Mouse (Mus musculus): ENCODE measurements at regions not wholly inside any gene's neighbourhood (a gene's known extent, or its start where the extent isn't known, plus 50 kb on each side); places are given as distances from the start of the nearest gene placed in this dataset.

DNA sequence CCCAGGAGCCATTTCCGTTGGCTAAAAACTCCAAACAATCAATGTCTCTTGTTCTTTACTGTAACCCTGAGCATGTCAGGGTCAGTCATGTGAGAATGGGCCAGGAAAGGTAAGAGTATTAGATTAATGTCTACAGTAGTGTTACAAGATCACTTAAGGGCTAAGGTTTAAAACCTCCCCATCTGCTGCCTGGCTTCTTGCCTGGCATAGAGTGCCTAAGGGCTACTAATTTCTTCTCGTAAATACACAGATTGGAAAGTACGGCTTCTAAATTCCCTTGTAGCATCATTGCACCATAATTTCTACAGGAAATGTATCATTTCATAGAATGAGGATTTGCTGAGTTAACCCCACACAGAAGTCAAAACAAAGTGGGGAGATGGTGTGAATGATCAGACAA, 281.0 kb downstream of the Col12a1 start:
- no peak for DNase-seq (ENCODE audit: low spot score)

DNA sequence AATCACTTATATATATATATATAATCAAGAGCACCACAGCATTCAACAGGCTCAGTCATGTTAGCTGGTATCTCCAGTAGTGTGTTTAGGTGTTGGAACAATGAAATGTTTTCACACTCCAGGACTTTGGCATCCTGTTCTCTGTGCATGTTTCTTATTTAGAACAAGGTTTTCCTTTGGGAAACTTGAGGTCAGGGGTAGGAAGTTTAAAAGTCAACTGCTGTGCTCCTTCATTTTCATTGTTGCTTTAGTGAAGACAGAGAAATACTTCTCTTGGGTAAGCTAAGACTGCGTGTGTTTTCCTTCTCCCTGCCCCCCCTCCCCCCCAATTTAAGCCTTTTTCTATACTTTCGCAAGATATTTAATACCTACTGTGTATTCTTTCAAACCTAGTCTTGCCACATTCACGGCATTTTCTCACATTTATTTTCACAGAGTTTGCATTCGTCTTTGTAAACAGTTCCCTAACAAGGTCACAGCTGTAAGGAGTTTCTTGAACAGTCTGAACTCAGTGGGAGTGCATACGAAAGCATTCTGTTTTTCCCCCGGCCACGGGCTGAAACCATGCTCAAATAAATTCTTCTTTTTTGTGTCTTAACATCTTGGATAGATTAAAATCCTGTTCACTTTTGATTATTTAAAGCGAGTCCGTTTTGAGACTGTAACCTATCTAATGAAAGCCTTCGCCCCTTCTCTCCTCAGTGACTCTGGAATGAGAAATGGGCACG, 279.2 kb downstream of the Col12a1 start:
- no peak for DNase-seq (ENCODE audit: low spot score)

DNA sequence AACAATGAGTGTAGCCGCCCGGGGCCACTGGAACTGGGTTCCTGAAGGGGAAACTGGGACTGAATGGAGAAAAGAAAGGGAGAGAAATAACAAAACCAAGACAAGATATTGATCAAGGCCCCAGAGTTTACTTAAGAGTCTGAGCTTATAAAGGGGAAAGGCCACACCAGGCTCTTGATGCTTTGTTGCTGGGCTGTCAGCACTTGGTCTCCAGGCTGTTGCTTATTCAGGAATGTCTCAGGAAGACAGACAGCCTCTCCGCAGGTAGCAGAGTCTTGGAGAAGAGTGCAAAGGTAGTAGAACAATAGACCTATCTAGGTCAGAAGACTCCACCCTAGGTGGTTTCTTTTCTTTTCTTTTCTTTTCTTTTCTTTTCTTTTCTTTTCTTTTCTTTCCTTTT, 263.4 kb downstream of the Col12a1 start:
- DNase-seq (ENCODE audit: low spot score), result no peak

DNA sequence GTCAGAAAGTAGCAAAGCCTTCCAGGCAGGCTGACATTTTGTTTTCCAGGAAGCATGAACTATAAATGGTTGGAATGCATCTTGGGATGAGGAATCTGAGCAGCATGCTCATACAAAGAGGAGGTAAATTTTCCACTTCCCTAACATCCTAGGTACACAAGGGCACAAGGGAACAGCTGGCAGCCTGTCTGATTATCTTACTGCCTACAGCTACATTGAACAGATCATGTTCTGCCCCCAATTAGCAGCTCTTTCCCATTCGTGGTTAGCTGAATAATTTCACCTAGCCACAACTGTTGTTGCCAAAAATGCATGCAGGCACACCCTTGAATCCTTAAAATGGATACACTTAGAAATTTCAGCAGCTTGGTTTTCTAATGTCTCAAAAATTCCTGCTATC, 239.5 kb downstream of the Col12a1 start:
- no peak for DNase-seq (ENCODE audit: low spot score)

DNA sequence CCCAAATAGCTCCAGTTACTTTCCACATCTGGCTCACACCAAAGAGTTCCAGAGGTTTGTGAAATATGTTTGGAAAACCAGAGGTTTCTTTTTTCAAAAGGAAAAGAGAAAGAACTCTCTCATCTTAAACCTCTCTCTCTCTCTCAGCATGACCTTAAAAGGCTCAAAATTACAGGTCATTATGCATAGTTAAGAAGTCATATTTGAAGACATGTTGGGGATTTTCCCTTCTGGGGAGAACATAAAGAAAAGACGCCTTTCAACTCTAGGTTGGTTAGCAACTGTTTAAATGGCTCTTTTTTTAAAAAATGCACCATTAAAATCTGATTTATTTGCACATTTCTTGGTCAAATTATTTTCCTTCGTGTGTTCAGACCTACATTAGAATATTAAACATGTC, 218.4 kb downstream of the Col12a1 start:
- no peak for DNase-seq (ENCODE audit: low spot score)

DNA sequence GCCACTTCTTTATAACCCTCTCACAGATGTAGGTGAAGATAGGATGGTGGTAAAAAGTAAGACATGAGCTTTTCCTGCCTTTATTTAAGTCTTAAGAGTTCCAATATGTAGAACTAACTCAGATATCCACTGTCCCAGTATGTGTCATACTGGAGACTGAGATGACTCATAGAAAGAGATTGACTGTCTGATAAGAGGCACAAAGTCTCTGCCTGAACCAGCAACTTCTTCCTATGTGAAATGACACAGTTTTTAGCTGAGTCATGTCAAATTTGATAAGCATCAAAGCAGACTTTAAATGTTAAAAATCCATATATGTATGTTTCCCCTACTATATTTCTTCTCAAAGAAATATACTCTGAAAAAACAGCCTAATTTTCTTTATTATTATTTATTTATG, 216.6 kb downstream of the Col12a1 start:
- no peak for DNase-seq (ENCODE audit: low spot score)

DNA sequence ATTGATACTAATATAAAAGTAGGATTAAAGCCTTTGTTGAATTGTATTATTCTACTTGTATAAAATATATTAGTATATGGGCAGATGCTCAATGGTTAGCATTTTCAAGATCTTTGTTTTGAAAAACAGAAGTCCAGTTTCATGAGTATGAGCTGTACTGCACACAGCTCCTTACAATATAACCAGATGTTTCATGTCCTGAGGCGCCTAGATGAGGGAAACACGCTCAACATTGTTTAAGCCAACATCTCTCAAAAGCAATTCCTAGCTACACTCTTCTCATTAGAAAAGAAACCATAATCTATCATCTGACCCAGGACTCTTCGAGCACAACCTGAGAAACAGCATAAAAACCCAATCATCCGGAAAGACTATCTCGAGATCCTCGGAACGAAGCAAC, 202.2 kb downstream of the Col12a1 start:
- no peak for DNase-seq (ENCODE audit: low spot score)

DNA sequence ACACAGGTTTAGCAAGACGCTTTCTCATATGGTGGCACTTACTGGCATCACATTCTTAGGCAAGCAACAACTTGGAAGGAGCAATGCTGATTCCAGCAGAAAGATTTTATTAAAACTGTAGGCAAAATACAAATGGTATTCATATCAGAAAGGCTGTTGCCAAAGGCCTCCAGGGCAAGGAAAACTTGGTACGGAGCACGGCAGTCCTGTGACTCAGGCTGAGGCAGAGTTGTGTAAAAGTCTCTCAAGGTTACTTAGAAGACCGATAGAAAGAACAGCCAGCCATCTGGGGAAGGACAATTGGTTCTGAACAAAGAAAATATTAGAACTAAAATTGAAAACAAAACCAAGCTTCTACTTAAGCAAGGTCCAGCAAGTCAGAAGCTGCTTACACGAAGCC, 201.2 kb downstream of the Col12a1 start:
- peak; percentile 61 for DNase-seq (ENCODE audit: low spot score)

DNA sequence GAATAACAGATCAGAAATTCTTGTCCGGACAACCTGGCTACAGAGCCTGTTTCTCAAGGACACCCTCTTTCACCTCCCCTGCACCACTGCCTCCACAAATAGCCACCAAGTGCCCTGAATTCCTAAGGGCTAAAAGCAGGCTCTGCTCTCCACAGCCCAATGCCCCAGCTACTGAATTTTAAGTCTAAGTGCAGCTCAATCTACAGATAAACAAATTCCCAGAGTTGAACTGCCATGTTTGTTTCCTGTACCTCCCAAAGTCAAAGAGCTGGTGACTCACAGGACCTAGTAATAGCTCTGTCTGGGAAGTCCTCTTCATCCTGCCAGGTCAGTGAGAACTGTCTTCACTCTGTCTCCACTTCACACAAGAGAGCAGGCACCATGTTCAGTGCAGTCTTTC, 200.0 kb downstream of the Col12a1 start:
- DNase-seq (ENCODE audit: low spot score), result peak; percentile 16

DNA sequence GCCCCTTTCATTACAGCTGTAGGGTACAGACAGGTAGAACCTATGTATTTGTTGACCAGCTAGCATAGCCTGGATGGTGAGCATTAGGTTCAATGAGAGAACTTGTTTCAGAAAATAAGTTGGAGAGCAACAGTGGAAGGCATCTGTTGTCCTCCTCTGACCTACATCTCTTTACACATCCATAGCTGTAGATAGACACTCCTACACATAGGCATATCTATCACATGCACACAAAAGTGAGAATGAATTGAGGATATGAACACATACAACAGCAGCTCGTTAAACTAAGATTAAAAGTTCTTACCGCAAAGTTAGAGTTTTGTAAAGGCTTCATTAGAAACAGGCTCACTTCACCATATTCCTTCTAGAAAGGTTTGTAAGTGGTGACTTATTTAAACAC, 198.1 kb downstream of the Col12a1 start:
- DNase-seq (ENCODE audit: low spot score), result no peak

DNA sequence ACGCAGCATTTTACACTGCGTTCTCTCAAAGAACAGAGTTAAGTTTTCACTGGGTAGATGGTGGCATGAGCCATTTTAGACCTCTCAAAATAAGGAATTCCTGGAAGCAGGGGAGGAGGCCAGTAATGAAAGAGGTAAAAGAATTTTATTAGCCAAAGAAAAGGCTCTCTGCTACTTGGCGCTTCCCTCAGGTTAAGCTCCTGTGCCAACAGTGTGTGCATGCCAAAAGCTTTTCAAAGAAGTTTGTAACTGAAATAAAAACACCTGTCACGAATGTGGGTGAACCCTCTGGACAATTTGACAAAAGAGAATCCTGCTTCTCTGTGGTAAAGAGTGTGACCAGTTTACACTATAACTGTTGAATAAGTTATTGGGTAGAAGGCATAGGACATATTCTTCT, 195.6 kb downstream of the Col12a1 start:
- no peak for DNase-seq (ENCODE audit: low spot score)

DNA sequence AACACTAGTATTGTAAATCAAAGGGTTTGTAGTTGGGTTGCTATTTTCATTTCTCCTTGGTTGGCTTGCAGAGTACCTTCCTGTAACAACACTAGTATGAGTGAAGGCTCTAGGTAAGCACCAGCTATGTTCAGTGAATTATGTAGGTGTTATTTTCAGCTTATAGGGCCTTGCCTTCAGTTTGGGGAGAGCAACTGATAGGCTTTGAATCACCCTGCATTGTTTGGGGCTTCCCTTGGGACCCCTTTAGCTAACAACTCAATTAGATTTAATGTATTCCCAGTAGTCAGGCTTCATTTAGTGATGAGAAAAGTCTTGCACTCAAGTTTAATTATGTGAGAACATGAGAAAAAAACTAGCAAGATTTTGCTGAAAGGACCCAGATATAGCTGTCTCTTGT, 193.6 kb downstream of the Col12a1 start:
- DNase-seq (ENCODE audit: low spot score), result no peak

DNA sequence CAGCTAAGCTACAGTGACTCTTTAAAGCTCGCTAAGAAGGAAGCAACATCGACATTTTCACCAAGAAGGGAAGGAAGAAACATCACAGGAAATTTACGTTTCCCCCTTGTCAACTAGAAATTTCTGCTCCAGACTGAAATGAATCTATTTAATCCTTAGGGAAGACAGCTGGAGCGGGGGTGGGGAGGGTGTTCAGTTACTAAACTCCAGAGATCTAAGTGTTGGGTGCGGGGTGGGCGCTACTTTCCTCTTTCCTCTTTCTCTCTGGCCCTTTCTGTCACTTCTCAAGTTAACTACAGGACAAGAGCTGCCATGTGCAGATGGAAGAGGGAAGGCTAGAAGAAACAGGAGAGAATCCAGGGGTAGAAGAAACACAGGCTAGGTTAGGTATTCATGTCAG, 192.2 kb downstream of the Col12a1 start:
- DNase-seq (ENCODE audit: low spot score), result no peak

DNA sequence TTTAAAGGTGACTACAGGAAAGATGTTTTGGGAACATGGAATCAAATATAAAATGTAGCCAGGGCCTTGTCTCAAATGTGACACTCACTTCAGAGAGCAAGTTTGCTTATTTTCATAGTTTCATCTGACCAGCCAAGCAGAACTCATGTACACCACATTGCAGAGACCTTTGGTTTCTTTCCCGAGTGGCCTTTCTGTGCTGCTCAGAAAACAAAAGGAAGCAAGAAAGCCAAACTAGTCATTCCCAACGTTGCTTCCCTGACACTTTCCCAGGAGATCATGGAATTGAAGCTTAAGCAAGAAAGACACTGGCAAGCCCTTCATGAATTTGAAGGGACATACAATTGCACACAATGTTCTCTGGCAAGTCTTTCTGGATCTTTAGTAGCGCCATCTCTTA, 191.3 kb downstream of the Col12a1 start:
- DNase-seq (ENCODE audit: low spot score), result no peak
